Mouse (Mus musculus): ENCODE data around the gene Csn1s1. TPM values are rescaled to one million over a fixed set of nuclear protein-coding genes. Genes with fewer than 3 reads are reported as not detected.

The Csn1s1 gene
- not detected in 2 replicates for polyA plus RNA-seq (2016; fragmentation: Nextera tagmentation; extraction: Ambion mirVana)

- Histone ChIP-seq H3K9me3 (no peaks in the 10 kb centered on the region), H3K9ac (replicated peaks) (no peak within 1 kb of the TSS), H3K27ac (replicated peaks) (no peak within 1 kb of the TSS), H3K27me3 (no peaks in the 10 kb centered on the region), H3K36me3 (no peaks in the 10 kb centered on the region), H3K4me1 (no peaks in the 10 kb centered on the region), H3K4me3 (no peak within 1 kb of the TSS), H3K4me2 (replicated peaks) (no peak within 1 kb of the TSS)
- no peak for ATAC-seq (ENCODE audit: low FRiP score, low read depth)
Observed at GRCm38 (mm10) chr5:87665908-87666307, at the start of gene Csn1s1. Gene Csn1s1 (plus strand): TSS chr5:87666208.

GRCm38 (mm10) chr5:87622681-87623080 is 43.3 kb upstream of the Csn1s1 start:
- Histone ChIP-seq H3K27ac (replicated peaks) (no peak overlapping the region), H3K4me2 (replicated peaks) (no peak overlapping the region), H3K4me1 (no peaks in the 10 kb centered on the region), H3K4me3 (no peak overlapping the region), H3K9ac (replicated peaks) (no peak overlapping the region), H3K27me3 (no peaks in the 10 kb centered on the region), H3K36me3 (no peaks in the 10 kb centered on the region), H3K9me3 (no peaks in the 10 kb centered on the region)
- ATAC-seq (ENCODE audit: low FRiP score, low read depth), result no peak

- H3K27me3 ChIP-seq, result no peaks in the 10 kb centered on the region
- H3K4me2 ChIP-seq (replicated peaks), result no peak overlapping the region
- 0 out of 2 replicates have a peak, but pooled peaks have one; percentile 19 for ATAC-seq (ENCODE audit: low FRiP score, low read depth)
- no peaks in the 10 kb centered on the region for H3K36me3 ChIP-seq
- H3K9ac ChIP-seq (replicated peaks), result no peak overlapping the region
- no peaks in the 10 kb centered on the region for H3K9me3 ChIP-seq
- no peaks in the 10 kb centered on the region for H3K4me1 ChIP-seq
- no peak overlapping the region for H3K27ac ChIP-seq (replicated peaks)
- H3K4me3 ChIP-seq, result no peak overlapping the region
Observed at GRCm38 (mm10) chr5:87642787-87643186, 23.2 kb upstream of the Csn1s1 start.

GRCm38 (mm10) chr5:87699530-87699929 is 33.5 kb downstream of the Csn1s1 start, which contains the start of gene Csn2:
Gene Csn2 (minus strand): TSS chr5:87699630.
- ATAC-seq (ENCODE audit: low FRiP score, low read depth), result no peak
- no peak within 1 kb of the TSS for H3K9ac ChIP-seq (replicated peaks)
- H3K36me3 ChIP-seq, result no peaks in the 10 kb centered on the region
- no peak within 1 kb of the TSS for H3K4me2 ChIP-seq (replicated peaks)
- no peaks in the 10 kb centered on the region for H3K4me1 ChIP-seq
- H3K4me3 ChIP-seq, result no peak within 1 kb of the TSS
- no peaks in the 10 kb centered on the region for H3K27me3 ChIP-seq
- no peak within 1 kb of the TSS for H3K27ac ChIP-seq (replicated peaks)
- WGBS, result 71% methylated on average over 3 of the region's 3 CpGs
- H3K9me3 ChIP-seq, result no peaks in the 10 kb centered on the region

- H3K27ac ChIP-seq (replicated peaks), result no peak overlapping the region
- no peak overlapping the region for H3K4me2 ChIP-seq (replicated peaks)
- WGBS, result 79% methylated on average over 1 of the region's 1 CpGs
- no peaks in the 10 kb centered on the region for H3K9me3 ChIP-seq
- no peaks in the 10 kb centered on the region for H3K36me3 ChIP-seq
- no peaks in the 10 kb centered on the region for H3K27me3 ChIP-seq
- ATAC-seq (ENCODE audit: low FRiP score, low read depth), result no peak
- no peak overlapping the region for H3K4me3 ChIP-seq
- H3K4me1 ChIP-seq, result no peaks in the 10 kb centered on the region
- no peak overlapping the region for H3K9ac ChIP-seq (replicated peaks)
Observed at GRCm38 (mm10) chr5:87705891-87706290, 39.9 kb downstream of the Csn1s1 start.

Other genes starting within 250 kb of the Csn1s1 start
- not detected in 2 replicates for gene Ugt2b38, start 242.0 kb upstream of the Csn1s1 start, polyA plus RNA-seq (2016; fragmentation: Nextera tagmentation; extraction: Ambion mirVana)
- gene Ugt2a2, start 183.9 kb upstream of the Csn1s1 start, polyA plus RNA-seq (2016; fragmentation: Nextera tagmentation; extraction: Ambion mirVana), result not detected in 2 replicates
- gene Gm43638, start 179.4 kb upstream of the Csn1s1 start, polyA plus RNA-seq (2016; fragmentation: Nextera tagmentation; extraction: Ambion mirVana), result not detected in 2 replicates
- gene Ugt2a1, start 175.3 kb upstream of the Csn1s1 start, polyA plus RNA-seq (2016; fragmentation: Nextera tagmentation; extraction: Ambion mirVana), result not detected in 2 replicates
- not detected in 2 replicates for gene Sult1b1, start 128.0 kb upstream of the Csn1s1 start, polyA plus RNA-seq (2016; fragmentation: Nextera tagmentation; extraction: Ambion mirVana)
- not detected in 2 replicates for gene Sult1d1, start 97.2 kb upstream of the Csn1s1 start, polyA plus RNA-seq (2016; fragmentation: Nextera tagmentation; extraction: Ambion mirVana)
- gene Sult1e1, start 74.6 kb upstream of the Csn1s1 start, polyA plus RNA-seq (2016; fragmentation: Nextera tagmentation; extraction: Ambion mirVana), result not detected in 2 replicates
- gene Csn2, start 33.4 kb downstream of the Csn1s1 start, polyA plus RNA-seq (2016; fragmentation: Nextera tagmentation; extraction: Ambion mirVana), result not detected in 2 replicates
- gene Csn1s2a, start 108.4 kb downstream of the Csn1s1 start, polyA plus RNA-seq (2016; fragmentation: Nextera tagmentation; extraction: Ambion mirVana), result not detected in 2 replicates
- not detected in 2 replicates for gene Csn1s2b, start 141.9 kb downstream of the Csn1s1 start, polyA plus RNA-seq (2016; fragmentation: Nextera tagmentation; extraction: Ambion mirVana)
- not detected in 2 replicates for gene Prr27, start 159.5 kb downstream of the Csn1s1 start, polyA plus RNA-seq (2016; fragmentation: Nextera tagmentation; extraction: Ambion mirVana)
- gene Odam, start 218.8 kb downstream of the Csn1s1 start, polyA plus RNA-seq (2016; fragmentation: Nextera tagmentation; extraction: Ambion mirVana), result not detected in 2 replicates

Measured in midbrain, embryonic 12.5 days (tissue).